Mouse (Mus musculus) gastrocnemius, adult 18-20 months (tissue): ENCODE measurements at regions not wholly inside any gene's neighbourhood (a gene's known extent, or its start where the extent isn't known, plus 50 kb on each side); places are given as distances from the start of the nearest gene placed in this dataset.

Source experiments
- DNase-seq: peaks from one replicate; pipeline ENCODE4 v3.0.0; 2021; ENCODE audit warnings: low spot score

- DNase-seq = no peak
Observed at GRCm38 (mm10) chr15:24743240-24743639, 670.3 kb downstream of the Basp1 start.

- no peak for DNase-seq
Observed at GRCm38 (mm10) chr15:24725170-24725569, 688.4 kb downstream of the Basp1 start.

- peak; percentile 26 for DNase-seq
Observed at GRCm38 (mm10) chr15:24724664-24725063, 688.9 kb downstream of the Basp1 start.

GRCm38 (mm10) chr15:24720346-24720745 is 693.2 kb downstream of the Basp1 start:
- DNase-seq = no peak

GRCm38 (mm10) chr15:24682167-24682566 is 731.4 kb downstream of the Basp1 start:
- no peak for DNase-seq

- no peak for DNase-seq
Observed at GRCm38 (mm10) chr15:24648938-24649337, 764.6 kb downstream of the Basp1 start.

- DNase-seq = no peak
Observed at GRCm38 (mm10) chr15:24635620-24636019, 777.9 kb downstream of the Basp1 start.

- no peak for DNase-seq
Observed at GRCm38 (mm10) chr15:24596242-24596641, 817.3 kb downstream of the Basp1 start.

GRCm38 (mm10) chr15:24588943-24589342 is 824.6 kb downstream of the Basp1 start:
- peak; percentile 40 for DNase-seq

GRCm38 (mm10) chr15:24566981-24567380 is 846.6 kb downstream of the Basp1 start:
- no peak for DNase-seq

GRCm38 (mm10) chr15:24556806-24557205 is 856.8 kb downstream of the Basp1 start:
- DNase-seq = no peak

- DNase-seq = no peak
Observed at GRCm38 (mm10) chr15:24550108-24550507, 863.5 kb downstream of the Basp1 start.

- DNase-seq = no peak
Observed at GRCm38 (mm10) chr15:24530065-24530464, 883.5 kb downstream of the Basp1 start.

GRCm38 (mm10) chr15:24527379-24527778 is 886.2 kb downstream of the Basp1 start:
- DNase-seq = no peak

GRCm38 (mm10) chr15:24513926-24514325 is 899.6 kb downstream of the Basp1 start:
- DNase-seq = no peak

- DNase-seq = no peak
Observed at GRCm38 (mm10) chr15:24501907-24502559, 911.5 kb downstream of the Basp1 start.

- no peak for DNase-seq
Observed at GRCm38 (mm10) chr15:24486235-24486634, 927.3 kb downstream of the Basp1 start.

GRCm38 (mm10) chr15:24468239-24468638 is 945.3 kb downstream of the Basp1 start:
- peak; percentile 44 for DNase-seq

GRCm38 (mm10) chr15:24457726-24458125 is 955.8 kb downstream of the Basp1 start:
- DNase-seq = no peak

GRCm38 (mm10) chr15:24433083-24433482 is 980.5 kb downstream of the Basp1 start:
- no peak for DNase-seq

GRCm38 (mm10) chr15:24429154-24429553 is 984.4 kb downstream of the Basp1 start:
- no peak for DNase-seq

- no peak for DNase-seq
Observed at GRCm38 (mm10) chr15:24422333-24422942, 991.1 kb downstream of the Basp1 start.

- no peak for DNase-seq
Observed at GRCm38 (mm10) chr15:24419736-24420135, 993.8 kb downstream of the Basp1 start.
